Mouse (Mus musculus): ENCODE data around the gene Cttn.

GRCm38 (mm10) chr7:144409682-144410081 is 61.1 kb downstream of the Cttn start:
- no peak for TF ChIP-seq GATA1 (IDR thresholded peaks at IDR 0.05; ENCODE audit: borderline replicate concordance, low read length)
- TF ChIP-seq FLI1 (IDR thresholded peaks at IDR 0.05; ENCODE audit: low read length), result no peak
